ENCODE assay signal across 10 mouse cellular contexts in genomic region chr3:31259553-31260255, GRCm38 (mm10). TPM values are rescaled to one million over a fixed set of nuclear protein-coding genes. Genes with fewer than 3 reads are reported as not detected.
DNase-seq lines count a peak whose midpoint lies in the region; ATAC-seq lines count a peak whose summit lies in the region.
"Had no signal": no experiment of that assay in that cellular context is flagged by ENCODE, and none has a peak within 500 bp of the region (broad histone marks: within the 10 kb centered on the region; RNA-seq: fewer than 3 reads in every experiment).

No protein-coding gene starts in this region.

- 84% methylated on average over 7 of the region's 7 CpGs for WGBS in midbrain, embryonic 10.5 days
- 76% methylated on average over 7 of the region's 7 CpGs for WGBS in midbrain, embryonic 16.5 days
- whole genome bisulfite sequencing in forebrain, embryonic 15.5 days = 68% methylated on average over 7 of the region's 7 CpGs

- intact Hi-C loops in left cerebral cortex, postnatal 10 days (cut with DNase I) = no loop called here

- no peak overlapping the region for H3K9ac ChIP-seq in midbrain, embryonic 16.5 days (ENCODE audit: low read depth, low read length)
- H3K9ac ChIP-seq in forebrain, embryonic 15.5 days (replicated peaks) = no peak overlapping the region

- no peak for ATAC-seq in midbrain, embryonic 16.5 days
- peak; percentile 61 for ATAC-seq in megakaryocyte progenitor cell, adult 5-6 weeks (replicated peaks; ENCODE audit: poor library complexity)
- ATAC-seq in forebrain, embryonic 15.5 days (replicated peaks) = no peak

- no peak overlapping the region for H3K4me2 ChIP-seq in midbrain, embryonic 16.5 days (ENCODE audit: low read length)
- no peak overlapping the region for H3K4me2 ChIP-seq in forebrain, embryonic 15.5 days (replicated peaks)

- H3K4me3 ChIP-seq in midbrain, embryonic 10.5 days = no peak overlapping the region
- H3K4me3 ChIP-seq in midbrain, embryonic 16.5 days (ENCODE audit: low read depth, low read length) = no peak overlapping the region
- H3K4me3 ChIP-seq in forebrain, embryonic 15.5 days = no peak overlapping the region

- DNase-seq in heart, adult 11 months = peak; percentile 36
- no peak for DNase-seq in heart, adult 8-10 months (ENCODE audit: low spot score)
- DNase-seq in midbrain, embryonic 10.5 days (ENCODE audit: low spot score) = no peak
- peak; percentile 11 for DNase-seq in fat pad, adult 2 months (ENCODE audit: extremely low read depth, low read depth, low spot score)
- DNase-seq in left cerebral cortex, postnatal 10 days (ENCODE audit: extremely low spot score in 1 of 2, low spot score in 2 of 2) = no peak

- H3K4me1 ChIP-seq in midbrain, embryonic 10.5 days = peaks cover 19% of the 10 kb centered on the region
- H3K4me1 ChIP-seq in midbrain, embryonic 16.5 days (ENCODE audit: control insufficient read depth, insufficient read depth, low read length) = no peaks in the 10 kb centered on the region
- H3K4me1 ChIP-seq in forebrain, embryonic 15.5 days = peaks cover 13% of the 10 kb centered on the region; the same call in 1 of the 2 replicates

- H3K9me3 ChIP-seq in midbrain, embryonic 10.5 days (replicated peaks) = no peaks in the 10 kb centered on the region
- no peaks in the 10 kb centered on the region for H3K9me3 ChIP-seq in midbrain, embryonic 16.5 days (replicated peaks; ENCODE audit: control insufficient read depth, low read length, poor library complexity, severe bottlenecking)
- H3K9me3 ChIP-seq in forebrain, embryonic 15.5 days = no peaks in the 10 kb centered on the region

- no peaks in the 10 kb centered on the region for H3K36me3 ChIP-seq in midbrain, embryonic 10.5 days
- H3K36me3 ChIP-seq in midbrain, embryonic 16.5 days (ENCODE audit: control insufficient read depth, insufficient read depth, low read length) = no peaks in the 10 kb centered on the region
- H3K36me3 ChIP-seq in forebrain, embryonic 15.5 days = no peaks in the 10 kb centered on the region

- H3K27ac ChIP-seq in midbrain, embryonic 10.5 days (replicated peaks) = peak overlapping the region; percentile 77
- no peak overlapping the region for H3K27ac ChIP-seq in midbrain, embryonic 16.5 days (ENCODE audit: low read length)
- H3K27ac ChIP-seq in forebrain, embryonic 15.5 days (replicated peaks) = no peak overlapping the region

- no peaks in the 10 kb centered on the region for H3K27me3 ChIP-seq in midbrain, embryonic 10.5 days (ENCODE audit: low read depth, poor library complexity, severe bottlenecking)
- H3K27me3 ChIP-seq in midbrain, embryonic 16.5 days (ENCODE audit: control insufficient read depth, insufficient read depth, low read depth, low read length) = no peaks in the 10 kb centered on the region
- no peaks in the 10 kb centered on the region for H3K27me3 ChIP-seq in forebrain, embryonic 15.5 days
- H3K27me3 ChIP-seq: CH12.LX had no signal

RNA-seq across cellular contexts. Expression of gene Slc7a14, which starts 50.5 kb away (rescaled TPM):
- total RNA-seq in heart, adult 8-10 months (2022) = under 1 TPM in 3 of 4 experiments, not detected in 1; 0.08 to 0.22 (median 0.09) TPM
- 0.39 and 0.53 TPM in 2 replicates for polyA plus RNA-seq in midbrain, embryonic 10.5 days (2016; fragmentation: Nextera tagmentation; extraction: Ambion mirVana)
- 7.3 and 8.1 TPM in 2 replicates for polyA plus RNA-seq in midbrain, embryonic 16.5 days (2015; fragmentation: Nextera tagmentation; extraction: Ambion mirVana)
- 0.07 and 0.17 TPM in 2 replicates for total RNA-seq in megakaryocyte progenitor cell, adult 5-6 weeks (2015)
- total RNA-seq in megakaryocyte progenitor cell, adult 5-6 weeks (2017) = not detected in 2 replicates
- polyA plus RNA-seq in forebrain, embryonic 15.5 days (2015; fragmentation: Nextera tagmentation; extraction: Ambion mirVana) = 3.1 and 3.6 TPM in 2 replicates
- total RNA-seq in left cerebral cortex, postnatal 10 days (2021) = 10 to 100 TPM; 34.2 to 36.5 TPM
- total RNA-seq: CH12.LX; liver, adult 2 months had no signal
- polyA plus RNA-seq: liver, adult 2 months had no signal

Comparison
In these comparisons a context has a peak if more than half of its experiments do, and no peak if none do; other contexts are left out.
1. DNase-seq: peak in heart, adult 11 months (single experiment) and fat pad, adult 2 months (single experiment); none in heart, adult 8-10 months (single experiment), midbrain, embryonic 10.5 days (single experiment) and left cerebral cortex, postnatal 10 days (0 of 2).
2. RNA of gene Slc7a14, which starts 50.5 kb away (total RNA-seq): 34.2 to 36.5 TPM in left cerebral cortex, postnatal 10 days; 0.08 to 0.22 TPM in heart, adult 8-10 months and 0.07 to 0.17 TPM in megakaryocyte progenitor cell, adult 5-6 weeks; every median in the first group is over 10 times any median in the second.